Mouse (Mus musculus): ENCODE measurements around the gene Cxcr5. TPM values are rescaled to one million over a fixed set of nuclear protein-coding genes. Genes with fewer than 3 reads are reported as not detected.

Gene Cxcr5
- polyA plus RNA-seq, 1 experiment = not detected

DNA sequence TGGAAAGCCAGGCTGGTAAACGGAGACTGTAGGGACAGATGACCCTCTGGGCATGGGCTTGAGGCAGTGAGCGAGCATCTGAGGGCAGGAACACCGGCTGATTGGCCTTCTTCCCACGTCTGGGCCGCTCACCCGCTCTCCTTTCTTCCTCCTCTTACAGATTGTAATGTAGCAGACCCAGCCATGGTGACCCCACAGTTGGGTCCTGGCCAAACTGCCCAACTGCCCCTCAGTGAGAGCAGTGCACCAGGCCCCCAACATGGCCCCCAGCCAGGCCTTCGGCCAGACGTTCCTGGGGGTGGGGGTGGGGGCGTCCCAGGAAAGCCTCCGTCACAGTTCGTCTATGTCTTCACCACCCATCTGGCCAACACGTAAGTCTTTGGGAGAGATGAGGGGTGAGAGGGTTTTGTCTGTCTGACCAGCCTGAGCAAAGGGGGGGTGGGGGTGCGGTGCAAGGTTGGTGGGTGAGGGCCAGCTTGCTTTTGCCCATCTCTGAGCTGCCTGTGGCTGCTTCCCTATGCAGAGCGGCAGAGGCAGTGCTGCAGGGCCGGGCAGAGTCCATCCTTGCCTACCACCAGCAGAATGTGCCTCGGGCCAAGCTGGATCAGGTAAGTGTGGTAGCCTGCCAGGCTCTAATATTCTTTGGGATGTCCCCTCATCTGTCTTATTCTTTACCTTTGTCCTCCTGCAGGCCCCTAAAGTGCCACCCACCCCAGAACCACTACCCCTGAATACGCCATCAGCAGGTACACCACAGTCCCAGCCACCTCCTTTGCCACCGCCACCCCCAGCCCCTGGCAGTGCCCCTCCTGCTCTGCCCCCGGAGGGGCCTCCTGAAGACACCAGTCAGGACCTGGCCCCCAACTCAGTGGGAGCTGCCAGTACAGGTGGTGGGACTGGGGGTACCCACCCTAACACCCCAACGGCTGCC is 56.5 kb downstream of the Cxcr5 start:
- peaks cover 34% of the 10 kb centered on the region for H3K4me1 ChIP-seq (ENCODE audit: control insufficient read depth, insufficient read depth, low read length)
- no peak overlapping the region for H3K4me3 ChIP-seq (ENCODE audit: insufficient read depth, low read depth, low read length)
- WGBS = 53% methylated on average over 20 of the region's 20 CpGs
- no peak overlapping the region for H3K27ac ChIP-seq (ENCODE audit: insufficient read depth, low read depth, low read length)
- TF ChIP-seq CTCF (IDR thresholded peaks at IDR 0.05; ENCODE audit: insufficient read depth, low read depth, low read length) (no peak), POLR2A (IDR thresholded peaks at IDR 0.05; ENCODE audit: insufficient read depth, low read depth, low read length) (no peak)

DNA sequence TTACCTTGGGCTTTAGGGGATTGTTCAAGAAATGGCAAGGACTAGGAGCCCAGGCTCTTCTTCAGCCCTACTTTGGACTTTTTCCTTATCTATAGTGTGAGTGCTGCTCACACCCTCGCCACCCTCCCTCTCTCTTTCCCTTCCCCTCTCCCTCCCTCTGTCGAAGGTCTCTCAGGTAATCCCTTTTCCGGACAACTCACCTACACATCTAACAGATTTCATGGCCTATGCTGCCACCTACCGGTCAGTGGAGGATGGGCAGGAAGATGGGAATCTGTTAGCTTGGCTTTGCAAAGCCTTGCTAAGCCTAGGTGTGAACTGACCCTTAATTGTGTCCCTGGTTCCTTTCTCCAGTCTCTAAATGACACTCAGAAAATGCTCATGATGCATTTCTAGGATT is 59.7 kb downstream of the Cxcr5 start:
- Histone ChIP-seq H3K27ac (ENCODE audit: insufficient read depth, low read depth, low read length) (no peak overlapping the region), H3K4me3 (ENCODE audit: insufficient read depth, low read depth, low read length) (no peak overlapping the region), H3K4me1 (ENCODE audit: control insufficient read depth, insufficient read depth, low read length) (peaks cover 46% of the 10 kb centered on the region)
- TF ChIP-seq CTCF (IDR thresholded peaks at IDR 0.05; ENCODE audit: insufficient read depth, low read depth, low read length) (peak; percentile 71), POLR2A (IDR thresholded peaks at IDR 0.05; ENCODE audit: insufficient read depth, low read depth, low read length) (no peak)
- 4% methylated on average over 4 of the region's 4 CpGs for WGBS

- Histone ChIP-seq H3K4me1 (ENCODE audit: control insufficient read depth, insufficient read depth, low read length) (peaks cover 53% of the 10 kb centered on the region), H3K27ac (ENCODE audit: insufficient read depth, low read depth, low read length) (peak overlapping the region; percentile 75; the same call in 1 of the 2 replicates), H3K4me3 (ENCODE audit: insufficient read depth, low read depth, low read length) (no peak overlapping the region)
- no peak for TF ChIP-seq POLR2A (IDR thresholded peaks at IDR 0.05; ENCODE audit: insufficient read depth, low read depth, low read length)
- TF ChIP-seq CTCF (IDR thresholded peaks at IDR 0.05; ENCODE audit: insufficient read depth, low read depth, low read length) = no peak
- 42% methylated on average over 10 of the region's 10 CpGs for WGBS
These were observed 60.3 kb downstream of the Cxcr5 start for GRCm38 (mm10) chr9:44501206-44501879.

DNA sequence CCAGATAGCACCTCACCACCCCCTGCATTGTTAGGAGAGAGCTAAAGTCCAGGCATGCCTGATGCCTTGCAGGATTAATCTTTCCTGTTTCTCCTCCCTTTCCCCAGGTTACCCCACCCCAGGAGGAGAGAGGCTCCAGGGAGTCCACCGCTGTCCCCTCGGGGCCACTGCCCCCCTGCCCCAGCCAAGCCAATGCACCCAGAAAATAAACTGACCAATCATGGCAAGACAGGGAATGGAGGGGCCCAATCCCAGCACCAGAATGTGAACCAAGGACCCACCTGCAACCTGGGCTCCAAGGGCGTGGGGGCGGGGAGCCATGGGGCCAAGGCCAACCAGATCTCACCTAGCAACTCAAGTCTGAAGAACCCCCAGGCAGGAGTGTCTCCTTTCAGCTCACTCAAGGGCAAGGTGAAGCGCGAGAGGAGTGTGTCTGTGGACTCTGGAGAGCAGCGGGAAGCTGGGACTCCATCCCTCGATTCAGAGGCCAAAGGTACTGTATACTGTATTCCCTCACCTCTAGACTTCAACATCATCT is 61.0 kb downstream of the Cxcr5 start:
- peaks cover 54% of the 10 kb centered on the region for H3K4me1 ChIP-seq (ENCODE audit: control insufficient read depth, insufficient read depth, low read length)
- no peak overlapping the region for H3K4me3 ChIP-seq (ENCODE audit: insufficient read depth, low read depth, low read length)
- peak overlapping the region; percentile 75 for H3K27ac ChIP-seq (ENCODE audit: insufficient read depth, low read depth, low read length)
- TF ChIP-seq POLR2A (IDR thresholded peaks at IDR 0.05; ENCODE audit: insufficient read depth, low read depth, low read length) (no peak), CTCF (IDR thresholded peaks at IDR 0.05; ENCODE audit: insufficient read depth, low read depth, low read length) (no peak)
- WGBS = 64% methylated on average over 8 of the region's 8 CpGs

DNA sequence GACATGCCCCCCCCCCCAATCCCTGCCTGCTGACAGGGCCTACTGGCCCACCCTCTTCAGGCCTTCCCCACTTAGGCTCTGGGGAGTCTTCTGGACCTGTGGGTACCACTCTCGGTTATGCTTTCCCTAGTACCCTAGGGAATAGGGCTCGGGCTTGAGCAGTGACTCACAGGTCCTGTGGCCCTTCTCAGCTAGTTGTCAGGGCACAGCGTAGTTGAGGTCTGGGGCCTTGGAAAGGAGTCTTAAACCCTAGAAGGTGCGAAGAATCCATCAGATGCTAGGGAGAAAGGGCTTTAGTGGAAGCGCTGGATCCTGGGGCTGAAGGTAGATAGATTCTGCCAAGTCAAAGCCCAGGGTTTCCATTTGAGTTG is 61.5 kb downstream of the Cxcr5 start:
- no peak for TF ChIP-seq CTCF (IDR thresholded peaks at IDR 0.05; ENCODE audit: insufficient read depth, low read depth, low read length)
- no peak; the same call in 1 of the 2 replicates for TF ChIP-seq POLR2A (IDR thresholded peaks at IDR 0.05; ENCODE audit: insufficient read depth, low read depth, low read length)
- Histone ChIP-seq H3K4me1 (ENCODE audit: control insufficient read depth, insufficient read depth, low read length) (peaks cover 55% of the 10 kb centered on the region), H3K27ac (ENCODE audit: insufficient read depth, low read depth, low read length) (peak overlapping the region; percentile 75), H3K4me3 (ENCODE audit: insufficient read depth, low read depth, low read length) (0 out of 2 replicates have a peak overlapping the region, but pooled peaks have one; percentile 49)
- 21% methylated on average over 5 of the region's 5 CpGs for WGBS

- WGBS = 8% methylated on average over 20 of the region's 20 CpGs
- Histone ChIP-seq H3K4me3 (ENCODE audit: insufficient read depth, low read depth, low read length) (peak overlapping the region; percentile 49), H3K4me1 (ENCODE audit: control insufficient read depth, insufficient read depth, low read length) (peaks cover 61% of the 10 kb centered on the region), H3K27ac (ENCODE audit: insufficient read depth, low read depth, low read length) (peak overlapping the region; percentile 96)
- TF ChIP-seq POLR2A (IDR thresholded peaks at IDR 0.05; ENCODE audit: insufficient read depth, low read depth, low read length) (peak; percentile 55), CTCF (IDR thresholded peaks at IDR 0.05; ENCODE audit: insufficient read depth, low read depth, low read length) (no peak)
These were observed 62.1 kb downstream of the Cxcr5 start for GRCm38 (mm10) chr9:44499356-44500162.

- peak overlapping the region; percentile 96 for H3K27ac ChIP-seq (ENCODE audit: insufficient read depth, low read depth, low read length)
- peak overlapping the region; percentile 49 for H3K4me3 ChIP-seq (ENCODE audit: insufficient read depth, low read depth, low read length)
- H3K4me1 ChIP-seq (ENCODE audit: control insufficient read depth, insufficient read depth, low read length) = peaks cover 69% of the 10 kb centered on the region
- WGBS = under 1% methylated on average over 59 of the region's 59 CpGs
- TF ChIP-seq CTCF (IDR thresholded peaks at IDR 0.05; ENCODE audit: insufficient read depth, low read depth, low read length) (no peak), POLR2A (IDR thresholded peaks at IDR 0.05; ENCODE audit: insufficient read depth, low read depth, low read length) (no peak)
These were observed 63.0 kb downstream of the Cxcr5 start for GRCm38 (mm10) chr9:44498421-44499355.

Data from olfactory bulb, adult 2 months (tissue).